Mouse (Mus musculus): ENCODE results near the gene Slc2a12. TPM values are rescaled to one million over a fixed set of nuclear protein-coding genes. Genes with fewer than 3 reads are reported as not detected.

Slc2a12 gene
- total RNA-seq (2015; ENCODE audit: low replicate concordance), result not detected in 2 replicates
- total RNA-seq (2017; ENCODE audit: low replicate concordance), result not detected in 2 replicates

DNA sequence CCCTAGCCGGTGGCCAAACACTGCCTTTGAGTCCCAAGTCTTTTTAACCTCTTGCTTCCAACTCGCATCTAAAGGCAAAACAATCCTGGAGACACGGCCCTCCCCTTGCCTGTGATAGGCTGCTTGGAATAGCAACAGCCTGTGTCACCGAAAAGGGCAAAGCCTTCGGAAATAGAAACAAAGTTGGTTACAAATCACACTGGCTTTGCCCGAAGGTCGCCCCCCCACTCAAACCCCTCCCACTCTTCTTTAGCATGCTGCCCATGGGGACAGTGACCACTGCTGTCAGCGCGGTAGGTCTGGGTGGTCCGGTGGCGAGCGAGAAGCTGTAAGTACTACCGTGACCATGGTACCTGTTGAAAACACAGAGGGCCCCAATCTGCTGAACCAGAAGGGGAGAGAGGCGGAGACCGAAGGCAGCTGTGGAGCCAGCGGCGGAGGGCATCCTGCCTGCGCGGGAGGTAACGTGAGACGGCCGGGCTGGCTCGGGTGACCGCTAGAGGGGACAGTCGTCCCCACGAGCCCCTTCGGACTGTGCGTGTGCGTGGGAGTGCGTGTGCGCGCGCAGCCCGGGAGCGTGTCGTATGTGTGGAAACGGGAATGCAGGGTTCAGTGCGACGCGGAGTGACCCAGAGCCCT is at the start of gene Slc2a12:
TSS of gene Slc2a12 (plus strand) at position 159 of the 639 bp plus-strand sequence.
- no peak for ATAC-seq (replicated peaks; ENCODE audit: low FRiP score, poor library complexity, severe bottlenecking)

DNA sequence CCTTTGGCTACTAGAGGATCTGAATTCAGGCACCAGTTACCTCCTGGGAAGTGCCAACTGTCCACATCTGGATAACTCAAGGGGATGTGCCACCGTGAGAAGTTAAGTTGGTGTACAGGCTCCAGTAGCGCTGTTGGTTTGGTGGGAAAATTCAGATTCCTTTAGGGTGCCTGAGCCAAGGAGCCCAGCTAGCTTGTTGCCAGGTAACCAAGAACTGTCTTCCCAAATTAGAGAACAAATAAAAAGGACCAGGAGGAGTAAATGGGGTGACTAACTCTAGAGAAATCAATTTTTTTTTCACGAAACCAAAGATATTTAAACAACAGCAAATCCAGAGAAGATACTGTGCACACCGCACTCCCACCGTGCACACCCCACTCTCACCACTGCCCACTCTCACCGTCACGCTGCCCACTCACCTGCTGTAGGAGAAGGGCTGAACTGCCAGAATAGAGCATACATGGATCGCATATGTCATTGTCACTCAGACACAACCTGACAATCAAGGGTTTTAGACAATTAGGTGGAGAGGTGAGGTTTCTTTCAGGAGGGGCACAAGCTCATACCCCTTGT is 45.8 kb upstream of the Slc2a12 start:
- no peak for ATAC-seq (replicated peaks; ENCODE audit: low FRiP score, poor library complexity, severe bottlenecking)

DNA sequence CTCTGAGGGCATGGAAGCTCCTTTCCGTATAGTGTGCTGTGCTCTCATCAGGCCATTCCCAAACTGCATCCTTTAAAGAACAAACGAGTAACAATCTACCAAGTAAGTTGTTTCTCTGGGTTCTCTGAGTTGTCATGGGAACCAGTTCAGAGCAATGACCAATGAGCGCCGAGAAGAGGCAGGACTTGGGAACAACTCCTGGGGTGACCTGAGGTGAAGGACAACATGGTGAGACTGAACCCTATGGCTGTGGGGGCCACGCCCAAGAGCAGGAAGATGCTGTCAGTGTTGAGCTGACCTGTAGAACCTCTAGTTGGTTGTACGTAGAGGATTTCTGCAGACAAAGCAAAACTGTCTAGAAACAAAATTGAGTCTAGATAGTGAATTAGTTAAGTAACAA is 43.8 kb upstream of the Slc2a12 start:
- no peak for ATAC-seq (replicated peaks; ENCODE audit: low FRiP score, poor library complexity, severe bottlenecking)

DNA sequence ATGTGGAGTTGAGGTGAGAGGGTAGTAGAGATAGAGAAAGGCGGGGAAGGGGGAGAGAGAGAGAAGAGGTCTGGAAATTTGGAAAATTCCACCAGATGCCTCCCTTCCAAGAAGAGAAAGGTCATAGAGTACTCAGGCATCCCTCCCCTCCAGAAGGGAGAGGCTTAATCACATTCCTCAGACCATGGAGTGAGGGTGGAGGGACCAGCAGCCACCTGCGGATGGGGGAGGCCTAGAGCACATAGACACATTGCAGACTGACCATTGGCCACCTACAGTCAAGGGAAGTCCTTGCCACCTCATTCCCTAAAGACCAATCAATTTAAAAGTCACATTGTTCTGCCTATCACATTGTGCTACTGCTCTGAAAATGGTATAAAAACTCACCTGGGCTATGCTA is 40.0 kb upstream of the Slc2a12 start:
- no peak for ATAC-seq (replicated peaks; ENCODE audit: low FRiP score, poor library complexity, severe bottlenecking)

DNA sequence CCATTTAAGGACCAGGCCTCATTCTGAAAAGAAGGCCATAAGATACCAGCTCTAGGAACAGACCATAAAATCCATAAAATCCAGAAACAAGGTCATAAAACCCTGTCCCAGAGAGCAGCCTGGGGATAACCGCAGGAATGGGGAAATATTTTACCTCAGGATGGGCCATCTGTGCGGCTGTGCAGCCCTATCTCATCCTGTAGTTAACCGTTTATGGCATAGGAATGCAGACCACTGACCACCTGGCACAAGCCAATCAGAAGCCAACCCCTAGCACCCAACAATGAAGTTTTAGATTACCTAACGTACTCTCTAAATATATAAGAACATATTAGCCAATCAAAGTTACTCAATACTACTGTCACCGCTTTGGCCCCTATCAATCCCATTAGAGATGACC is 36.5 kb upstream of the Slc2a12 start:
- no peak for ATAC-seq (replicated peaks; ENCODE audit: low FRiP score, poor library complexity, severe bottlenecking)

DNA sequence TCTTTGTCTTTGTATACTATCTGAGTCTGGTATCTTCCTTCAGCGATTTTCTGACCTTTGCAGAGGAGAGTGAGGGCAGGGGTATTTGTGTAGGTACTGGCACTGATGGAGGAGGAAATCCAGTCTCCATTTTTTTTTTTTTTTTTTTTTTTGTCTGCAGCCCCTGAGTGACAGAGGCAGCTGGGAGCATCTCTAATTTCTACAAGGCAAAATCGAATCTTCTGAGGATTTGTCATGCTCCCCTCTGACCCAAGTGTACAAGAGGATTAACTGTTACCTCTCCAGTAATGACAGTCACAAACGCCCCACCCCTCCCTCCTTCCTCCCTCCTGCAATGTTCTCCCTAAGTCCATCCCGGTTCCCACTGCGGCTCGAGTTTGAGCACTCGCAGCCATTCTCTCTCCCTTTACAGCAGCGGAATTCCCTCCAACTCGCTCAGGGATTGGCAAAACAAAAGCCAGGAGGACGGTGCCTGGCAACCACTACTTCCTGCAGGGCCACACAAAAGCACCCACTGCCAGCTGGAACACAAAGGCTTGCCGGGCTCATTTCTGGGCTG is 35.9 kb upstream of the Slc2a12 start:
- ATAC-seq (replicated peaks; ENCODE audit: low FRiP score, poor library complexity, severe bottlenecking), result no peak

DNA sequence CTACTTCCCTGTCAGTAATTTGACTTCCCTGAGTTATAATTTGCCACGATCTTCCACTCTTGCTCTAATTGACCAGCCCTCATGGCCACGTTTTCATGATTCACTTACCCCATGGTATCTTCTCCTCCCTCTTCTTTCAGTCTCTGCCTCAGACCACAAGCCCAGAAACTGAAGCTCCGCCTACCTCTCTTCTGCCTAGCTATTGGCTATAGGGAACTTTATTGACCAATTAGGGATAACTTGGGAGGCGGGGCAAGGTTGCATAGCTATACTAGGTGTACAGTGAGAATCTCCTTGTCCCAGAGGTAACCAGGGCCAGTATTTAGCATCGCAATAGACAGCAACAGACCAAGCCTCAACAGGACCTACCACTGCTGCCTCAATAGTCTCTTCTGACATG is 31.5 kb upstream of the Slc2a12 start:
- ATAC-seq (replicated peaks; ENCODE audit: low FRiP score, poor library complexity, severe bottlenecking), result no peak

DNA sequence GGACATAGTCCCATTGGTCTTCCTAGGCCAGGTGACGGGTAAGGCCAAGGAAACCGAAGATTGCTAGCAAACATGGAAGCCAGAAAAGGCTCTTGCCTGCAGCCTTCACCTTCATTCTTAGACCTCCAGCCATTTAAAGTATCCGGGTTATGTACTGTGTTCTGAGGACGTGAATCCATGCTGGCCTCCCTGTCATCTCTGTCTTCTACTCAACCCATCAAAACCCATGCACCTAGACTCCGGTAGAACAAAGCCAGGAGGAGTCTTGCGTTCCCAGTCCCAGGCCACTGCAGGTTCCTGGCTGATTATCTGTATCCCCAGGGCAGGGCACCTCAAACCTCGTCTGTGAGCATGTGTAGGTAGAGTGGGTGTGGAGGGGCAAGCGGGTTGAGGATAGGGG is 30.3 kb upstream of the Slc2a12 start:
- no peak for ATAC-seq (replicated peaks; ENCODE audit: low FRiP score, poor library complexity, severe bottlenecking)

DNA sequence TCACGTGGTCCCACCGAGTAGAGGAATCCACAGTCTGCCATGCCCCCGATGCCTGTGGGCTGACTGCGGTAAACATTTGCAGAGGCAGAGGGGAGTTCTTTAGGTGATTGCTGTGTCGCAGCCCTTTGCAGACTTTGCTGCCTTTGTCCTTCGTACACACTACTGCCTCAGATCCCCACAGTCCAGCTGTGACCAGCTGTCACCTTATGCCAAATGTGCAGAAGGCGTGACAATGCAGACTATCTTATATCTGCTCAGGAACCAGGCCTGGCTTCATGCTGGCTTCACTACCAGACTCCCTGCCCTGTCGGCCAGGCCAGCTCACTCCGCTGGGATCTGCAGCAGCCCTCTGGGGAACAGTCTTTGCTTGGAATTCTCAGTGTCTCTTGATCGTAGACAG is 29.5 kb upstream of the Slc2a12 start:
- ATAC-seq (replicated peaks; ENCODE audit: low FRiP score, poor library complexity, severe bottlenecking), result no peak

DNA sequence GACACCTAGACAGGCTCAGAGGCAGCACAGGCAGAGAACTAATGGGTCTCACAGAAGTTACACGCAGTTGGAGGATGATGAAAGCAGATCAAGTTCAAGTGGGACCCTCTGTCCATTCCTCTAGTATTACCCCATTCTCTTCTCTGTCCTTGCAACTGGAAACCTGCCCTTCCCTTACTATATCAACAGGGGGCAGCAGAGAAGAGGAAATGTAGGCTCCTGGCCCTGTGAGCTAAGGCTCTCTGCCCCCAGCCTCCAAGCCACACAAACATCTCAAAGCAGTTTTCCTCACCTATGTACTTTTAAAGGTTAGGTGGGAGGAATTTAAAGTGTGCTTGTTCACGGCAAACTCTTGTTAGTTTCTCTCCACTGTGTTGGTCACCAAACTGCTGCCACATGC is 26.0 kb upstream of the Slc2a12 start:
- ATAC-seq (replicated peaks; ENCODE audit: low FRiP score, poor library complexity, severe bottlenecking), result no peak

DNA sequence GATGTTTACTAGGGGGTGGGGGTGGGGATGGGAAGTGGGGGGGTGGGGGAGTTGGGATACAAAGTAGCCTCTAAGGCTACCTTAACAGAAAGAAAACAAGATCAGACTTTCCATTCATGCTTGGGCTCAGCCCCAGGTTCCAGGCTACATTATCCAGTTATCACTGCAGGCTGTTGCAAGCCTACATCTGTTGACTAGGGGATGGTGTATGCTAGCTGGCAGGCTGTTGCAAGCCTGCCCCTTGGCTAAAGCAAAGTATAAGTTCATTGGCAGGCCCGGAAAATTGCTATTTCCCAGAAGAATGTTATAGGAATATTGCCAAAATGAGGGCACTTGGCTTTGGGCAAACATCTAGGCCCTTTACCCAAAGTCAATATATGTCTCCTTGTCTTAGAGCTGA is 16.0 kb upstream of the Slc2a12 start:
- no peak for ATAC-seq (replicated peaks; ENCODE audit: low FRiP score, poor library complexity, severe bottlenecking)

DNA sequence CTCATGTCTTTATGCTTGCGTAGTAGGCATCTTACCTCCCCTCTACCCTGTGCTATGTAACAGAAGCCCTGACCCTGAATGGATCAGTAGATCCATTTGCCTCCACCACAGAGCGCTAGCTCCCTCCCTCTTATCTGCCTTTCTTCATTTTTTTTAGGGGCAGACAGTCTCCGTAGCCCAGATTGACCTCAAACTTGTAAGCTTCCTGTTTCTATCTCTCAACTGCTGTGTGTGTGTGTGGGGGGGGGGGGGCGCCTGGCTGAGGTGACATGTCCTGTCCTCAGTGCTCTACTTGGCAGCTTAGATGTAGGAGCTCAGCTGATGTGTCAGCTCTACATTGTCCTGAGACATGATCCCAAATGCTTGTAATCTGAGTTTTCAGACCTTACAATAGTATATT is 13.7 kb upstream of the Slc2a12 start:
- ATAC-seq (replicated peaks; ENCODE audit: low FRiP score, poor library complexity, severe bottlenecking), result no peak

DNA sequence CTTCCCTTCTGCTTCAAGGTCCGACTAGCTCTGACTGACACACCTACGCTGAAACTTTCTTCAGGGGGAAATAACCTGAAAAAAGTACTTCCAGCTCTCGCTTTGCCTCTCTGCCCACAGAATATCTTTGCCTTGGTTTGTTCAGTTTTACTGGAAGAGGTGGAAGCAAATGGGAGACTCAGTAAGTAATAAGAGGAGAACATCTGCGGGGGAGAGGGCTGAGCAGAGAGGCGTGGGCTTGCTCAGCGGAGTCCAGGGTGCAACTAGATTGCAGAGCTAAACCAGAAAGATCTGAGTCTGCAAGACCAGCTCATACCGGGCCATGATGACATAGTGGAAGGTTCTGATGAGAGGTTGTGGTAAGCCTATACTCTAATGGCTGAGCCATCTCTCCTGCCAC is 13.3 kb upstream of the Slc2a12 start:
- ATAC-seq (replicated peaks; ENCODE audit: low FRiP score, poor library complexity, severe bottlenecking), result no peak

DNA sequence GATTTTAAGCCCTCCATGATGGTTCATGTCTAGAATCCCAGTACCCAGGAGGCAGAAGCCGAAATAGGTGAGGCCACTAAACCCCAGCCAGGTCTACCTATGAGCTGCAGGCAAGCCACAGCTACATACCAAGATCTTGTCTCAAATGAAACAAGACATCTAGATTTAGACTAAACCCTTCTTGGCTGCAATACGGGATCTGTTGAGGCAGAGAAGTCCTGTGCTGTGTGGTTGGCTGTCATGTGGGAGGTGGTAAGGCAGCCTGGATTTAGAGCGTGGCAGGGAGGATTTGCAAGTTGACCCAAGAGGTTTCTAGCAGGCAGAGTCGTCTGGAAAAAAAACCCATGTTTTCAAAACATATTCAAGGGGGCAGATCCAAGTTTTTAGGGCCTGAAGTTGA is 12.9 kb upstream of the Slc2a12 start:
- ATAC-seq (replicated peaks; ENCODE audit: low FRiP score, poor library complexity, severe bottlenecking), result no peak

DNA sequence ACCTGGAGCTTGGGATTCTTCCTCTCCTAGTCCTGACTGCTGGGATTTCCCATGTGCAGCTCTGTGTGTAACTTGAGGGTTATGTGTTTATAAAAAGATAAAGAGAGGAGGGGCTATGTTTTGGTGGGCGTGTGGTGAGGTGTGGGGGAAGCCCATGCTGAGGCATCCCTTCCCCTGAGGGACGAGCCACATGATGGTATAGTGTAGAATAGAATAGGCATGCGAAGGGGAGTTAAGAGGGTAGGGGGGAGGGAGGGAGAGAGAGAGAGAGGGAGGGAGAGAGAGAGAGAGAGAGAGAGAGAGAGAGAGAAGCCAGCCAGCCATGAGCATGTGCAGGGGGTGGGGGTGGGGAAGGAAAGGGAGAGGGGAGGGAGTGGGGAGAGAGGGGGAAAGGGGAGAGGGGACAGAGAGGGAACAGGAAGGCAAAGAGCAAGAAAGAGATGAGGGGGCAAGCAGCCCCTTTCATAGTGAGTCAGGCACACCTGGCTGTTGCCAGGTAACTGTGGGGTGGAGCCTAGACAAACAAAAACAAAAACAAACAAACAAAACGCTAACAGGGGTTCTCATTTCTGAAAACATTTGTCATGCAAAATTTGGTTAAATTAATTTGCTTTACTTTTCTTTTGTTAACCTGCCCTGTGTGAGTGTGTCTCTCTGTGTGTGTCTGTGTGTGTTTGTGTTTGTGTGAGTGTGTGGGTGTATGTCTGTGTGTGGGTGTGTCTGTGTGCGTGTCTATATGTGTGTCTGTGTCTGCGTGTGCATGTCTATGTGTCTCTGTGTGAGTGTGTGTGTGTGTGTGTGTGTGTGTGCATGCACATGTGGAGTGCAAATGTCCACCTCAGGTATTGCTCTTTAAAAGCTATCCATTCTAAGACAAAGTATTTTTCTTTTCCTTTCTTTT is 11.2 kb upstream of the Slc2a12 start:
- ATAC-seq (replicated peaks; ENCODE audit: low FRiP score, poor library complexity, severe bottlenecking), result no peak

DNA sequence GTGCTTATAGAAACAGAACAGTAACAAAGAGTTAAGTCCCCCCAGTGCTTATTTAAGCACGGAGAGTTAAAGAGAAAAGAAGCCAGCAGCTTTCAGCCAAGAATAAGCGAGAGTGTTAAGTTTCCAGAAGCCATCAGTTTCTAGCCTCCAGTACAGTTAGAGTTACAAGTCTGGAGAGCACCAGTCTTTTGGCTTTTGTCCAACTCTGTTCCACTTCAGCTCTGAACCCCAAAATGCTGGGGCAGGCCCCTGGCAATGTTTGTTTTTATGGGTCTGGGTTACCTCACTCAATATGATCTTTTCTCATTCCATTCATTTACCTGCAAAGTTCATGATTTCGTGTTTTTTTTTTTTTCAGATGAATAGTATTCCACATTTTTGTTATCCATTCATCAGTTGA is 7.6 kb upstream of the Slc2a12 start:
- ATAC-seq (replicated peaks; ENCODE audit: low FRiP score, poor library complexity, severe bottlenecking), result no peak

DNA sequence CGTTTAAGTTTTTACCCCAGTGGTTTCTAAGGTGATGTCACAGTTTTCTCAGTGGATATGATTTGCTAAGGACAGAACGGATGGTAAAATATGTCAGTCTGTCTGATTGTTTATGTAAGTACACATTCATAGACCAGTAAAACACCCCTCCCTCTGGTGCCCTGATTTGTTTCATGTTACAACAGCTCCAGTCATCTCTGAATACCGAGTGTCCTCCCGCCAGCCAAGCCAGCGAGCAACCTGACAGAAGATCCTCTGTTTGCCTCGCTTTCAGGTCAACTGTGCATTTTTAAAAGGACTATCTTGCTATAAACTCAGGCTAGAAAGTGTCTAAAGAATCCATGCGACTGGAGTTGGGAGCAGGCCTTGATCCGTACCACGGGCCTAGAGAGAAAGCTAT is 640 bp upstream of the Slc2a12 start:
- ATAC-seq (replicated peaks; ENCODE audit: low FRiP score, poor library complexity, severe bottlenecking), result no peak

DNA sequence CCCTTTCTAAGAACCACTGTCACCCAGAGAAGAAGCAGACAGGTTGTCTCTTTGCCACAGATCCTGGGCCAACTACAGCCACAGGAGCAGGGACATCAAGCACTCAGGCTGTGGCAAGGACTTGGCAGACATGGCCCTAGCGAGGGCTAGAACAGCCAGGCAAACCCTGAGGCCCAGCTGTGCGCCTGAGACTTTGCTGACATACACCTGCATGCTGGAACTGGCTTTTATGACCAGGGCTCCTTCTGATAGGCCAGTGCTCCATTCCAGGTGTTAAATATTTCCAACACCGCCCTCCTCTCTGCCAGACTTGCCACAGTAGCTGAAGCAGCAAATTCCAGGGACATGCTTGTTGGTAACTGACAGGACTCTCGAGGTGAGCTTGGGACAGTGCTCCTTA is 3.9 kb downstream of the Slc2a12 start:
- no peak for ATAC-seq (replicated peaks; ENCODE audit: low FRiP score, poor library complexity, severe bottlenecking)

DNA sequence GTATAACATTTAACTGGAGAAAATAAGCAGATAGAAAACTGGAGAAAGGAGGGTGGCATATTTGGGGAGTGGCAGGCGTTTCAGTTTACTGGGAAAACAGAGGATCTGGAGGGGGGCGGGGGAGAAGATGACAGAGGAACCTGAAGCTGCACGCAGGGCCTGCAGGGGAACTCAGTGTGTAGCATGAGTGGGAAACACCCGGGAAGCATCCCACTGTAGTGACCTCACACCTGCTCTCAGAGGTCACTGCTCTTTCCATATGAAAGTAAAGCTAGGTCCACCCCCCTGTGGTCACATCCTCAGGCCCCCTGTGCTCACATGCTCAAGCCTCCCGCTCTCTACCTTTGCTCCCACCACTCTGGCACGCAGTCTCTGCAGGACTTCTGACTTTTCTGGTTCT is 9.0 kb downstream of the Slc2a12 start:
- no peak for ATAC-seq (replicated peaks; ENCODE audit: low FRiP score, poor library complexity, severe bottlenecking)

DNA sequence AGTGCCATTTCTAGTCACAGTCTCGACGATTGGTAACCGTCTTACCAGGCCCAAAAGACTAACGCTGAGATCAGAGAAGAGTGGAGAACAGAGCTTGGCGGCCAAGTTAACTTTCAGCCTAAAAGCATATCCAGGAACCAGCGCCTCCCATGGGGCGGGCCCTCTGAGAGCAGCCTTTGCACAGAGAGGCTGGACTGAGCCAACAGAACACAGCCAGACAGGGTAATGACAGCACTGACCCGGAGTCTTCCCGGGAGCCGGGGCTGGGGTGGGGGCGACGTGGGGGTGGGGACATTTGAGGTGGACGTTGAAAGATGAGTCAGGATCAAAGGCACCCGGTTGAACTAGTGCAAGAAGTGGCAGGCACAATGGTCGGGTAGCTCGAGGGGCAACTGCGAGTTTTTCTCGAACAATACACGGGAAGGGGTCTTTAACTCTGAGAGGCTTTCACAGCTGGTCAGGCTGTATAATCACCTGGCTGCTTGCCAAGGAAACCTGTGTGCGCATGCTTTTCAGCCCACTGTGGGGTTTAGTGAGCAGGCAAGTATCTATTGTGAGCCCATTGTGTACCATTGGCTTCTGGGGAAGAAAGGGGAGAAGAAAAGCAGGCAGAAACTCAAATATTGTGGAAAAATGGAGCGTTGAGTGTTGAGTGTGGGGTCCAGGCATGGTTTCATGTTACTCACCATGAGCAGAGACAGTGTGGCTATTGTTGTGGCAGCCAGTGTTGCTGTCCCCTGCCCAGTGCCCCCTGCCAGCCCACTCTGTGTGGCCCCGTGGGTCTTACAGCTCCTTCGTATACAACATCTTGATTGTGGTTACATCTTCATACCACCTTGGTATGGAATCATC is 13.9 kb downstream of the Slc2a12 start:
- ATAC-seq (replicated peaks; ENCODE audit: low FRiP score, poor library complexity, severe bottlenecking), result no peak
